Mouse (Mus musculus): ENCODE measurements around the gene Cxcl16.

DNA sequence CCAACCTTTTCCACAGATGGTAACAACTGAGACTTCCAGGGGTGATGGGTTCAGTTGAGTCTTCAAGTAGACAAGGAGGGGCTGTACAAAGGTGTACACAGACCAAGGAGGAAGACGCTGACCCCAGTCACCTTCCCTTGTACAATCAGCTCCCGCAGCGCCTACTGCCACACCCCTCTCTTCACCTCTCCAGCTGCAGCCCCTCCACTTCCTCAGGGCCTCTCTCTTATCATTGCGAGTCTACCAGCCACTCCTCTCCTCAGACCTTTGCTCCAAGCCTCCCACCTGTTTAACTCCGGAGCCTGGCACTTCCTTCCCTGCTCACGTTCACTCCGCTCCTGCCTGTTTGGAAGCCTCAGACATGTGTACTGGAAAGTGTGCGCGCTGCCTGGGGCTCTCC is 45.2 kb upstream of the Cxcl16 start, which contains the start of gene Tm4sf5:
- no peak for TF ChIP-seq CTCF (IDR thresholded peaks at IDR 0.05; ENCODE audit: borderline replicate concordance, control insufficient read depth, extremely low read depth, insufficient read depth, low read length, poor library complexity)
- no peak for TF ChIP-seq POLR2A (IDR thresholded peaks at IDR 0.05; ENCODE audit: control insufficient read depth, extremely low read depth, insufficient read depth, low read length, poor library complexity)

Data from thymus, adult 2 months (tissue).